Mouse (Mus musculus) brain, embryonic 18.5 days (tissue): ENCODE measurements around the gene Otulinl.

Experiments
- DNase-seq: peaks from one replicate; pipeline ENCODE4 v3.0.0-alpha.2; 2012; ENCODE audit warnings: low read depth, low spot score

Otulinl gene

GRCm38 (mm10) chr15:27616159-27616558 lies 65.2 kb downstream of the Otulinl start:
- DNase-seq: no peak

GRCm38 (mm10) chr15:27613255-27613654 lies 68.1 kb downstream of the Otulinl start:
- no peak for DNase-seq

- peak; percentile 64 for DNase-seq
Measured at GRCm38 (mm10) chr15:27612533-27613221, 68.7 kb downstream of the Otulinl start.

GRCm38 (mm10) chr15:27609554-27609953 lies 71.8 kb downstream of the Otulinl start:
- DNase-seq: no peak

- DNase-seq: no peak
Measured at GRCm38 (mm10) chr15:27605252-27605651, 76.1 kb downstream of the Otulinl start.
